Mouse (Mus musculus): ENCODE data around the gene Vps39. TPM values are rescaled to one million over a fixed set of nuclear protein-coding genes. Genes with fewer than 3 reads are reported as not detected.

The Vps39 gene
- total RNA-seq, 1 experiment: 22.4 TPM

DNA sequence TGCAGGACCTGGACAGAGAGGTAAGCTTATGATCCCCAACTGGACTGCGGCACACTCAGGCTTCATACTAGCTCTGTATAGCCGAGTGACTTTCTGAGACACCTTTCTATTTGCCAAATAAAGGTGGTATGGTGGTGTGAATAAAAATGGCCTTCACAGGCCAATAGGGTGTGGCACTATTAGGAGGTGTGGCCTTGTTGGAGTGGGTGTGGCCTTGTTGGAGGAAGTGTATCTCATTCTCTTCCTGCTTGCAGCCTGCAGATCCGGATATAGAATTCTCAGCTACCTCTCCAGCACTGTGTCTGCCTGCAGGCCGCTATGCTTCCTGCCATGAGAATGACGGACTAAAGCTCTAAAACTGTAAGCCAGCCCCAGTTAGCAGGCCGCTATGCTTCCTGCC, 51.9 kb downstream of the Vps39 start:
- DNase-seq (ENCODE audit: low read depth, low spot score): no peak
- H3K27ac ChIP-seq (ENCODE audit: insufficient read depth, low read depth, low read length, poor library complexity, severe bottlenecking): no peak overlapping the region
- H3K4me3 ChIP-seq (ENCODE audit: insufficient read depth in 1 of 2, low read depth in 1 of 2, low read length in 2 of 2, poor library complexity in 1 of 2, severe bottlenecking in 1 of 2): no peak overlapping the region
- H3K4me1 ChIP-seq (ENCODE audit: control insufficient read depth in 2 of 2, insufficient read depth in 2 of 2, low read length in 2 of 2, poor library complexity in 1 of 2): no peaks in the 10 kb centered on the region; a peak in 2 of 4 replicates
- no peak overlapping the region for H3K9ac ChIP-seq (ENCODE audit: insufficient read depth, low read depth, low read length, poor library complexity, severe bottlenecking)
- H3K36me3 ChIP-seq (ENCODE audit: control insufficient read depth, insufficient read depth, low read length, poor library complexity, severe bottlenecking): no peaks in the 10 kb centered on the region
- no peaks in the 10 kb centered on the region for H3K9me3 ChIP-seq (ENCODE audit: control insufficient read depth, insufficient read depth, low read depth, low read length)
- in situ Hi-C loops (cut with MboI; ENCODE audit: low sequenced_read_pairs in 2 of 2, unreplicated experiment in 2 of 2): no loop called here
- TF ChIP-seq HCFC1 (IDR thresholded peaks at IDR 0.05; ENCODE audit: borderline replicate concordance, insufficient read depth, low read length): no peak
- TF ChIP-seq ZNF384 (IDR thresholded peaks at IDR 0.05; ENCODE audit: low read depth, low read length): no peak

DNA sequence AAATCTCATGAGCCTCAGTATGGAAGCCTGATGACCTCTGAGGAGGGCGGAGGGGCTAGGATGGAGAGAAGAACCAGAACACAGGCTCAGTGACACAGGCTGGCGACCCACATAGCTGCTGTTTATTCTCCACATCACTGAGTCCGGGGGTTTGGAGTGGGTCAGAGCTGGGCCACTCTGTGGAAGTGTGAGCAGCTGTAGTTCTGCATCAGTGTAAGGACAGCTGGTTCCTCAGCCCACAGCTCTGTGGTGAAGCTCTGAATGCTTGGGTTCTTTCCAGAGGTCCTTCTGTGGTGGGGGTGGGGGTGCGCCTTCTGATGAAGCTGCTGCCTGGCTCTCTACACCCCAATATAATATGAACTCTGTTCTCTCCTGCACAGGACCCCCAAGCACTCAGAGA, 53.1 kb downstream of the Vps39 start:
- Histone ChIP-seq H3K36me3 (ENCODE audit: control insufficient read depth, insufficient read depth, low read length, poor library complexity, severe bottlenecking) (no peaks in the 10 kb centered on the region), H3K9me3 (ENCODE audit: control insufficient read depth, insufficient read depth, low read depth, low read length) (no peaks in the 10 kb centered on the region), H3K4me1 (ENCODE audit: control insufficient read depth in 2 of 2, insufficient read depth in 2 of 2, low read length in 2 of 2, poor library complexity in 1 of 2) (no peaks in the 10 kb centered on the region; a peak in 2 of 4 replicates), H3K4me3 (ENCODE audit: insufficient read depth in 1 of 2, low read depth in 1 of 2, low read length in 2 of 2, poor library complexity in 1 of 2, severe bottlenecking in 1 of 2) (no peak overlapping the region), H3K27ac (ENCODE audit: insufficient read depth, low read depth, low read length, poor library complexity, severe bottlenecking) (no peak overlapping the region), H3K9ac (ENCODE audit: insufficient read depth, low read depth, low read length, poor library complexity, severe bottlenecking) (no peak overlapping the region)
- TF ChIP-seq MAFK (IDR thresholded peaks at IDR 0.05; ENCODE audit: insufficient read depth, low read depth, low read length) (no peak), HCFC1 (IDR thresholded peaks at IDR 0.05; ENCODE audit: borderline replicate concordance, insufficient read depth, low read length) (no peak), ZC3H11A (IDR thresholded peaks at IDR 0.05; ENCODE audit: borderline replicate concordance, low read depth, low read length) (no peak), CHD2 (IDR thresholded peaks at IDR 0.05; ENCODE audit: low read depth, low read length) (no peak), ZNF384 (IDR thresholded peaks at IDR 0.05; ENCODE audit: low read depth, low read length) (no peak)
- no peak for DNase-seq (ENCODE audit: low read depth, low spot score)
- in situ Hi-C loops (cut with MboI; ENCODE audit: low sequenced_read_pairs in 2 of 2, unreplicated experiment in 2 of 2): loop anchor here in 1 of 2 experiments (25.0 kb wide), 1 partner anchor 113 kb away; no protein-coding TSS in a partner anchor

DNA sequence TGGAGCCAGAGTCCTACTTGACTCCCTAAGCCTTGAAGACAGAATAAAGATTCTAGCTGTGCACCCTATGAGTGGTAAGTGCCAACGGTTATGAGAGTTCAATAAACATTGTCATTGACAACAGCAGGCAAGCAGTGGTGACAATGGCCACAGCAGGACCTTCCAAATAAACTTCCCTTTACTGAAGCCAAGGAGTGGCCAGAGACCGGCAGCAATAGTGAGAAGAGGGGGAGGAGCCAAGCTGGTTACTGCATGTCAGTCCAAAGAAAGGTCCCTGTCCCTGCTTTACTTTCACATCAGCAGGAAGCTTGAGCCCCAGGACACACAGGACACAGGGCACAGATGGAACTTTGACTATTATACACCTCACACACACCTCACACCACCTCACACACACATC, 56.8 kb downstream of the Vps39 start:
- no peak for DNase-seq (ENCODE audit: low read depth, low spot score)
- no peaks in the 10 kb centered on the region; a peak in 1 of 4 replicates for H3K4me1 ChIP-seq (ENCODE audit: control insufficient read depth in 2 of 2, insufficient read depth in 2 of 2, low read length in 2 of 2, poor library complexity in 1 of 2)
- no peaks in the 10 kb centered on the region for H3K36me3 ChIP-seq (ENCODE audit: control insufficient read depth, insufficient read depth, low read length, poor library complexity, severe bottlenecking)
- TF ChIP-seq HCFC1 (IDR thresholded peaks at IDR 0.05; ENCODE audit: borderline replicate concordance, insufficient read depth, low read length) (no peak), ZNF384 (IDR thresholded peaks at IDR 0.05; ENCODE audit: low read depth, low read length) (no peak), CHD2 (IDR thresholded peaks at IDR 0.05; ENCODE audit: low read depth, low read length) (no peak), ZC3H11A (IDR thresholded peaks at IDR 0.05; ENCODE audit: borderline replicate concordance, low read depth, low read length) (no peak), MAFK (IDR thresholded peaks at IDR 0.05; ENCODE audit: insufficient read depth, low read depth, low read length) (no peak)
- no peak overlapping the region for H3K9ac ChIP-seq (ENCODE audit: insufficient read depth, low read depth, low read length, poor library complexity, severe bottlenecking)
- in situ Hi-C loops (cut with MboI; ENCODE audit: low sequenced_read_pairs in 2 of 2, unreplicated experiment in 2 of 2): loop anchor here in 1 of 2 experiments (25.0 kb wide), 1 partner anchor 109 kb away; no protein-coding TSS in a partner anchor
- H3K27ac ChIP-seq (ENCODE audit: insufficient read depth, low read depth, low read length, poor library complexity, severe bottlenecking): no peak overlapping the region
- H3K4me3 ChIP-seq (ENCODE audit: insufficient read depth in 1 of 2, low read depth in 1 of 2, low read length in 2 of 2, poor library complexity in 1 of 2, severe bottlenecking in 1 of 2): no peak overlapping the region
- H3K9me3 ChIP-seq (ENCODE audit: control insufficient read depth, insufficient read depth, low read depth, low read length): no peaks in the 10 kb centered on the region

DNA sequence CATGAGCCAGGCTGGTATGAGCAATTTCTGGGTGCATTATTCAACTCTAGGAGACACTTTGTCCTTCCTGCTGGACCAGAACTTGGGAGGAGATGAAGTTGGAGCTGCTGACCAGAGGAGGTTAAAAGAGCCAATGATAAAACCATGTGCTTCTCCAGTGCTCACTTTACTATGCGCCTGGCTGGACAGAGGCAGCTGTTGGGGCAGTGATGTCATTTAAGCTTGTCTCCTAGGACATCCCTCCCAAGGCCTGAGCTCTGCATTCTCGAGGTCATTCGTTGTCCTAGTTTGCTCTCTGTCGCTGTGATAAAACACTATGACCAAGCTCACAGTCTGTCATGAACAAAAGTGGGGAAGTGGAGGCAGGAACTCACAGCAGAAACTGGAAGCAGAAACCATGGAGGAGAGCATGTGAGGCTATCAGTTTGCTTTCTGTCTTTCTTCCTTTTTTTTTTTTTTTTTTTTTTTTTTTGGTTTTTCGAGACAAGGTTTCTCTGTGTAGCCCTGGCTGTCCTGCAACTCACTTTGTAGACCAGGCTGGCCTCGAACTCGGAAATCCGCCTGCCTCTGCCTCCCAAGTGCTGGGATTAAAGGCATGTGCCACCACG, 61.4 kb downstream of the Vps39 start:
- Histone ChIP-seq H3K27ac (ENCODE audit: insufficient read depth, low read depth, low read length, poor library complexity, severe bottlenecking) (no peak overlapping the region), H3K9me3 (ENCODE audit: control insufficient read depth, insufficient read depth, low read depth, low read length) (no peaks in the 10 kb centered on the region), H3K9ac (ENCODE audit: insufficient read depth, low read depth, low read length, poor library complexity, severe bottlenecking) (no peak overlapping the region), H3K4me3 (ENCODE audit: insufficient read depth in 1 of 2, low read depth in 1 of 2, low read length in 2 of 2, poor library complexity in 1 of 2, severe bottlenecking in 1 of 2) (no peak overlapping the region), H3K4me1 (ENCODE audit: control insufficient read depth in 2 of 2, insufficient read depth in 2 of 2, low read length in 2 of 2, poor library complexity in 1 of 2) (no peaks in the 10 kb centered on the region), H3K36me3 (ENCODE audit: control insufficient read depth, insufficient read depth, low read length, poor library complexity, severe bottlenecking) (no peaks in the 10 kb centered on the region)
- in situ Hi-C loops (cut with MboI; ENCODE audit: low sequenced_read_pairs in 2 of 2, unreplicated experiment in 2 of 2): loop anchor here in 1 of 2 experiments (25.0 kb wide), 1 partner anchor 104 kb away; no protein-coding TSS in a partner anchor
- no peak for DNase-seq (ENCODE audit: low read depth, low spot score)
- TF ChIP-seq ZC3H11A (IDR thresholded peaks at IDR 0.05; ENCODE audit: borderline replicate concordance, low read depth, low read length) (no peak), CHD2 (IDR thresholded peaks at IDR 0.05; ENCODE audit: low read depth, low read length) (no peak), ZNF384 (IDR thresholded peaks at IDR 0.05; ENCODE audit: low read depth, low read length) (no peak), MAFK (IDR thresholded peaks at IDR 0.05; ENCODE audit: insufficient read depth, low read depth, low read length) (no peak), HCFC1 (IDR thresholded peaks at IDR 0.05; ENCODE audit: borderline replicate concordance, insufficient read depth, low read length) (no peak)
